Mouse (Mus musculus) forebrain, embryonic 12.5 days (tissue): ENCODE measurements around the gene Dnajc15. TPM values are rescaled to one million over a fixed set of nuclear protein-coding genes. Genes with fewer than 3 reads are reported as not detected.
"Not testable (repeated sequence)": the region's sequence is repeated elsewhere in the genome, so short reads cannot be mapped to it uniquely, and the experiment has no call there.

Source experiments
- ATAC-seq: fragments of 200-750 bp; cut with Nextera tagmentation; 2 replicates; pipeline ENCODE4 v1.8.0; 2017; ENCODE audit warnings: moderate TSS enrichment; ENCODE audit not compliant: low FRiP score
- H3K27ac ChIP-seq: fragments of 300-500 bp; sonication (generic); 2 replicates; pipeline ENCODE4 v1.5.1; 2016; ENCODE audit warnings: mild to moderate bottlenecking
- H3K27me3 ChIP-seq: fragments of 300-500 bp; sonication (generic); 2 replicates; pipeline ENCODE4 v1.6.1; 2016; ENCODE audit warnings: mild to moderate bottlenecking
- H3K36me3 ChIP-seq: fragments of 300-500 bp; sonication (generic); replicated peaks from 2 replicates; pipeline ENCODE4 v1.6.1; 2016; ENCODE audit warnings: mild to moderate bottlenecking
- H3K4me1 ChIP-seq: fragments of 300-500 bp; sonication (generic); 2 replicates; pipeline ENCODE4 v1.6.1; 2016
- H3K4me2 ChIP-seq: fragments of 300-500 bp; sonication (generic); 2 replicates; pipeline ENCODE4 v1.6.1; 2016; ENCODE audit warnings: mild to moderate bottlenecking, moderate library complexity
- H3K4me3 ChIP-seq: fragments of 300-500 bp; sonication (generic); replicated peaks from 2 replicates; pipeline ENCODE4 v1.5.1; 2016; ENCODE audit warnings: mild to moderate bottlenecking
- H3K9ac ChIP-seq: fragments of 300-500 bp; sonication (generic); 2 replicates; pipeline ENCODE4 v1.6.1; 2016; ENCODE audit warnings: mild to moderate bottlenecking
- H3K9me3 ChIP-seq: fragments of 300-500 bp; sonication (generic); 2 replicates; pipeline ENCODE4 v1.6.1; 2016
- WGBS: fragments of 180-500 bp; shearing (Covaris S2); methylation state at CpG from one replicate; pipeline ENCODE4 v1.1.7; 2016; 5-methylcytosine and 5-hydroxymethylcytosine counted together
- polyA plus RNA-seq: library from polyadenylated mRNA; unstranded; fragments of >200 nt; fragmentation: Nextera tagmentation; extraction: Ambion mirVana; gene quantifications from 2 replicates; pipeline ENCODE4 v1.2.1, GENCODE M21; 2016

Gene Dnajc15
- polyA plus RNA-seq, 1 experiment from 2014 or later: 89.5 TPM

GRCm38 (mm10) chr14:77886376-77886775, 11.5 kb upstream of the Dnajc15 start:
- H3K4me2 ChIP-seq: no peak overlapping the region
- no peaks in the 10 kb centered on the region for H3K27me3 ChIP-seq
- H3K4me1 ChIP-seq: no peaks in the 10 kb centered on the region
- H3K9ac ChIP-seq: no peak overlapping the region
- no peak overlapping the region for H3K27ac ChIP-seq
- 84% methylated on average over 3 of the region's 3 CpGs for WGBS
- no peak overlapping the region for H3K4me3 ChIP-seq
- ATAC-seq: no peak
- H3K9me3 ChIP-seq: no peaks in the 10 kb centered on the region
- no peaks in the 10 kb centered on the region for H3K36me3 ChIP-seq

- Histone ChIP-seq H3K36me3 (no peaks in the 10 kb centered on the region), H3K27ac (no peak overlapping the region), H3K4me1 (no peaks in the 10 kb centered on the region), H3K4me2 (no peak overlapping the region), H3K9ac (no peak overlapping the region), H3K27me3 (no peaks in the 10 kb centered on the region), H3K9me3 (no peaks in the 10 kb centered on the region), H3K4me3 (no peak overlapping the region)
- 63% methylated on average over 6 of the region's 6 CpGs for WGBS
- ATAC-seq: no peak
Measured at GRCm38 (mm10) chr14:77882669-77883068, 7.7 kb upstream of the Dnajc15 start.

- no peak for ATAC-seq
- Histone ChIP-seq H3K9me3 (no peaks in the 10 kb centered on the region), H3K27ac (no peak overlapping the region), H3K36me3 (no peaks in the 10 kb centered on the region), H3K9ac (no peak overlapping the region), H3K4me2 (no peak overlapping the region), H3K27me3 (no peaks in the 10 kb centered on the region), H3K4me3 (no peak overlapping the region), H3K4me1 (no peaks in the 10 kb centered on the region)
- 74% methylated on average over 1 of the region's 1 CpGs for whole genome bisulfite sequencing
Measured at GRCm38 (mm10) chr14:77881998-77882397, 7.1 kb upstream of the Dnajc15 start.

GRCm38 (mm10) chr14:77877876-77878275, 3.0 kb upstream of the Dnajc15 start:
- H3K27ac ChIP-seq, H3K4me1 ChIP-seq, H3K4me2 ChIP-seq, H3K9me3 ChIP-seq, H3K4me3 ChIP-seq, H3K9ac ChIP-seq, ATAC-seq, H3K36me3 ChIP-seq, H3K27me3 ChIP-seq: not testable (repeated sequence)
- 82% methylated on average over 2 of the region's 2 CpGs for WGBS

- Histone ChIP-seq H3K9ac (no peak overlapping the region), H3K27me3 (no peaks in the 10 kb centered on the region), H3K4me2 (no peak overlapping the region), H3K4me3 (no peak overlapping the region), H3K4me1 (0 out of 2 replicates have a peak, but pooled peaks cover 2% of the 10 kb centered on the region), H3K36me3 (no peaks in the 10 kb centered on the region), H3K9me3 (no peaks in the 10 kb centered on the region), H3K27ac (no peak overlapping the region)
- 83% methylated on average over 1 of the region's 1 CpGs for WGBS
- ATAC-seq: no peak
Measured at GRCm38 (mm10) chr14:77876199-77876598, 1.3 kb upstream of the Dnajc15 start.

GRCm38 (mm10) chr14:77871380-77871975, 3.4 kb downstream of the Dnajc15 start:
- 89% methylated on average over 6 of the region's 6 CpGs for WGBS
- Histone ChIP-seq H3K4me2 (no peak overlapping the region), H3K9me3 (no peaks in the 10 kb centered on the region), H3K36me3 (0 out of 2 replicates have a peak, but pooled peaks cover 2% of the 10 kb centered on the region), H3K4me1 (0 out of 2 replicates have a peak, but pooled peaks cover 2% of the 10 kb centered on the region), H3K4me3 (no peak overlapping the region), H3K27ac (no peak overlapping the region), H3K27me3 (no peaks in the 10 kb centered on the region), H3K9ac (no peak overlapping the region)
- no peak for ATAC-seq

- no peaks in the 10 kb centered on the region for H3K9me3 ChIP-seq
- 0 out of 2 replicates have a peak, but pooled peaks cover 2% of the 10 kb centered on the region for H3K4me1 ChIP-seq
- H3K4me2 ChIP-seq: no peak overlapping the region
- no peak overlapping the region for H3K4me3 ChIP-seq
- no peak for ATAC-seq
- H3K9ac ChIP-seq: no peak overlapping the region
- no peaks in the 10 kb centered on the region for H3K27me3 ChIP-seq
- H3K36me3 ChIP-seq: 0 out of 2 replicates have a peak, but pooled peaks cover 2% of the 10 kb centered on the region
- 95% methylated on average over 3 of the region's 3 CpGs for WGBS
- H3K27ac ChIP-seq: no peak overlapping the region
Measured at GRCm38 (mm10) chr14:77870926-77871325, 4.0 kb downstream of the Dnajc15 start.

- ATAC-seq: no peak
- H3K4me1 ChIP-seq: peaks cover 7% of the 10 kb centered on the region
Measured at GRCm38 (mm10) chr14:77867601-77868000, 7.3 kb downstream of the Dnajc15 start.

GRCm38 (mm10) chr14:77864510-77864909, 10.4 kb downstream of the Dnajc15 start:
- Histone ChIP-seq H3K4me2 (no peak overlapping the region), H3K9me3 (no peaks in the 10 kb centered on the region), H3K4me1 (peaks cover 7% of the 10 kb centered on the region), H3K27ac (no peak overlapping the region), H3K27me3 (no peaks in the 10 kb centered on the region), H3K4me3 (no peak overlapping the region), H3K9ac (no peak overlapping the region), H3K36me3 (no peaks in the 10 kb centered on the region)
- WGBS: 86% methylated on average over 6 of the region's 6 CpGs
- ATAC-seq: no peak

More at GRCm38 (mm10) chr14:77867601-77868000, 7.3 kb downstream of the Dnajc15 start:
- Histone ChIP-seq H3K4me2 (no peak overlapping the region), H3K9me3 (no peaks in the 10 kb centered on the region), H3K36me3 (0 out of 2 replicates have a peak, but pooled peaks cover 2% of the 10 kb centered on the region), H3K27me3 (no peaks in the 10 kb centered on the region), H3K9ac (no peak overlapping the region), H3K4me3 (no peak overlapping the region), H3K27ac (no peak overlapping the region)
- 91% methylated on average over 5 of the region's 5 CpGs for WGBS

GRCm38 (mm10) chr14:77864051-77864450, 10.9 kb downstream of the Dnajc15 start:
- no peak overlapping the region for H3K27ac ChIP-seq
- 29% methylated on average over 3 of the region's 3 CpGs for WGBS

GRCm38 (mm10) chr14:77860841-77861560, 13.9 kb downstream of the Dnajc15 start:
- Histone ChIP-seq H3K9ac (no peak overlapping the region), H3K27ac (no peak overlapping the region), H3K36me3 (no peaks in the 10 kb centered on the region), H3K4me3 (no peak overlapping the region), H3K9me3 (no peaks in the 10 kb centered on the region), H3K27me3 (no peaks in the 10 kb centered on the region), H3K4me1 (peaks cover 7% of the 10 kb centered on the region), H3K4me2 (no peak overlapping the region)
- no peak for ATAC-seq
- WGBS: 38% methylated on average over 5 of the region's 5 CpGs

More at GRCm38 (mm10) chr14:77864051-77864450, 10.9 kb downstream of the Dnajc15 start:
- H3K9me3 ChIP-seq: no peaks in the 10 kb centered on the region
- ATAC-seq: no peak
- H3K36me3 ChIP-seq: no peaks in the 10 kb centered on the region
- H3K4me3 ChIP-seq: no peak overlapping the region
- H3K27me3 ChIP-seq: no peaks in the 10 kb centered on the region
- H3K9ac ChIP-seq: no peak overlapping the region
- H3K4me1 ChIP-seq: peaks cover 7% of the 10 kb centered on the region
- H3K4me2 ChIP-seq: no peak overlapping the region

- WGBS: 79% methylated on average over 1 of the region's 1 CpGs
- Histone ChIP-seq H3K27ac (no peak overlapping the region), H3K4me2 (no peak overlapping the region), H3K4me3 (no peak overlapping the region), H3K4me1 (peaks cover 4% of the 10 kb centered on the region), H3K9me3 (no peaks in the 10 kb centered on the region), H3K27me3 (no peaks in the 10 kb centered on the region), H3K9ac (no peak overlapping the region), H3K36me3 (no peaks in the 10 kb centered on the region)
- no peak for ATAC-seq
Measured at GRCm38 (mm10) chr14:77859894-77860293, 15.0 kb downstream of the Dnajc15 start.

GRCm38 (mm10) chr14:77853951-77854350, 21.0 kb downstream of the Dnajc15 start:
- Histone ChIP-seq H3K36me3 (no peaks in the 10 kb centered on the region), H3K4me1 (no peaks in the 10 kb centered on the region), H3K4me3 (no peak overlapping the region), H3K9me3 (no peaks in the 10 kb centered on the region), H3K27me3 (no peaks in the 10 kb centered on the region), H3K4me2 (no peak overlapping the region), H3K27ac (no peak overlapping the region), H3K9ac (no peak overlapping the region)
- 87% methylated on average over 1 of the region's 1 CpGs for WGBS
- no peak for ATAC-seq
